Mouse (Mus musculus): ENCODE data around the gene Zfand3. TPM values are rescaled to one million over a fixed set of nuclear protein-coding genes. Genes with fewer than 3 reads are reported as not detected.

Zfand3 gene
- polyA plus RNA-seq, 1 experiment, result 69.3 TPM

DNA sequence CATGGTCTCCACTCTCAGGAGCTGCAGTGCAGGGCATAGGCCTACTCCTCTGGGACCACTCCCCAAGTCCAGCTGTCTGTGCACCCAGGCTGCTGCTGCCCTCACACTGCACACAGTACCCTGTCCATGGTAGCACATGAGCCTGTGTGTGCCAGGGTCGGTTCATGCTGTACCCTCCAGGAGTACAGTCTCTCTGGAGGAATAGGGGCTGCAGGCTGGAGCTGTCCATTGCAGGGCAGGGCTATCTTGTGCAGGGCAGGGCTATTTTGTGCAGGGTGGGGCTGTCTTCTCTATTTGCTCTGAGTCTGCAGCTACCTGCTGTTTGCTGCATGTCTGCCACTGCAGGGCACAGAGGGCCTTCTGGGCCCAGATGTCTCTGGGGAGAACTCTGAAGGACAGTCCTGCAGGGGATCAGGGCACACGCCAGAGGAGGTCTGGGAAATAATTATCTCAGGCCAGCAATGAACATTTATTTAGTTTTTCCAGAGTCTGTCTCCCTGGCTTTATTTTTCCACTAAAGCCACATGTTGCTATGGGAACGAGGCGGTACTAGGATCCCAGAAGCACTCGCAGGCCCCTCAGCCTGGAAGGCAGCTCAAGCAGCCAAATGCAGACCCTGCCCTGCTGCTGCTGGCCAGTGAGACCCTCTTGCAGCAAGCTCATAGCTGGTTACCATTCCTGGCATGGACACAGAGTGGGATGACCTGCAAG is 220.7 kb downstream of the Zfand3 start:
- Histone ChIP-seq H3K9me3 (replicated peaks; ENCODE audit: control insufficient read depth, insufficient read depth, low read length, poor library complexity, severe bottlenecking) (no peaks in the 10 kb centered on the region), H3K36me3 (ENCODE audit: control insufficient read depth, insufficient read depth, low read length, poor library complexity, severe bottlenecking) (no peaks in the 10 kb centered on the region), H3K27me3 (ENCODE audit: control insufficient read depth, insufficient read depth, low read length, poor library complexity, severe bottlenecking) (no peaks in the 10 kb centered on the region), H3K9ac (ENCODE audit: low read depth, poor library complexity, severe bottlenecking) (no peak overlapping the region), H3K4me3 (ENCODE audit: low read depth, low read length) (no peak overlapping the region), H3K4me1 (ENCODE audit: control insufficient read depth, insufficient read depth, low read length) (no peaks in the 10 kb centered on the region), H3K27ac (ENCODE audit: insufficient read depth, low read length) (no peak overlapping the region)
- TF ChIP-seq EP300 (IDR thresholded peaks at IDR 0.05; ENCODE audit: insufficient read depth, low read depth, low read length) (no peak), POLR2A (IDR thresholded peaks at IDR 0.05; ENCODE audit: insufficient read depth, low read length) (no peak), CTCF (IDR thresholded peaks at IDR 0.05; ENCODE audit: low read depth, low read length) (no peak)

DNA sequence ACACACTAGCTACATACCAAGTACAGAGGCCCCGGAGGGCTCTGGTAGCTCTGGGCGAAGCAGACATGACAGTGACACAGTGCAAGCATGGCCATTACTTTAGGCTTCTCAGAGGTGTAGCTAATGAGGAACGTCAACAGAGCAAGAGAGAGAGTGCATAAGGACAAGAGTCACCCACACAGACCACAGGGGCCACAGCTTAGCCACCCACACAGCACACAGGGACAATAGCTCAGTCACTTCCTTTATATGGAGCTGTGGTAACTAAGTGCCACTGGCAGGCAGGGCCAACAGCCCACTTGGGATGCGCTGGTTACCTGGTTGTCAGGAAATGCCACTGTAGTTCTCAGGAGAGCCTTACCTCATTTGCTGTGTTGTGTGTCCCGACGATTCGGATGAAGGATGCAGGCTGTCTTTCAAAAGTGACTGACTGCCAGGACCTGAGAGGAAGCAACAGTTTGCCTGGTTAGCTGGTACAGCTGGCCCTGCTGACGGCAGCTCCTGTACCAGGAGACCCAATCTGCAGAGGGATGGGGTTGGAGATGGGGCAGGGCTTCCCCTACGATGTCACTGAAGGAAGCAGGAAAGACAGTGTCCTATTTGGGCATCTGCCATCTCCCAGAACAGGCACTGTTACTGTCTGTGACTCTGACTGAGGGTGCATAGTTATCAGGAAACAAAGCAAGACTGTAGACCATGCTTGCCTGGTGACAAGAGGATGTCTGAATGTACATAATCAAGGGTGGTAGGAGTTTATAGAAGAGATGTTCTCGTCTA is 224.1 kb downstream of the Zfand3 start:
- no peak overlapping the region for H3K9ac ChIP-seq (ENCODE audit: low read depth, poor library complexity, severe bottlenecking)
- no peaks in the 10 kb centered on the region for H3K27me3 ChIP-seq (ENCODE audit: control insufficient read depth, insufficient read depth, low read length, poor library complexity, severe bottlenecking)
- no peak overlapping the region for H3K4me3 ChIP-seq (ENCODE audit: low read depth, low read length)
- no peaks in the 10 kb centered on the region for H3K36me3 ChIP-seq (ENCODE audit: control insufficient read depth, insufficient read depth, low read length, poor library complexity, severe bottlenecking)
- no peaks in the 10 kb centered on the region for H3K9me3 ChIP-seq (replicated peaks; ENCODE audit: control insufficient read depth, insufficient read depth, low read length, poor library complexity, severe bottlenecking)
- TF ChIP-seq EP300 (IDR thresholded peaks at IDR 0.05; ENCODE audit: insufficient read depth, low read depth, low read length), result no peak
- no peak for TF ChIP-seq POLR2A (IDR thresholded peaks at IDR 0.05; ENCODE audit: insufficient read depth, low read length)
- no peak for TF ChIP-seq CTCF (IDR thresholded peaks at IDR 0.05; ENCODE audit: low read depth, low read length)
- H3K27ac ChIP-seq (ENCODE audit: insufficient read depth, low read length), result no peak overlapping the region
- no peaks in the 10 kb centered on the region for H3K4me1 ChIP-seq (ENCODE audit: control insufficient read depth, insufficient read depth, low read length)

DNA sequence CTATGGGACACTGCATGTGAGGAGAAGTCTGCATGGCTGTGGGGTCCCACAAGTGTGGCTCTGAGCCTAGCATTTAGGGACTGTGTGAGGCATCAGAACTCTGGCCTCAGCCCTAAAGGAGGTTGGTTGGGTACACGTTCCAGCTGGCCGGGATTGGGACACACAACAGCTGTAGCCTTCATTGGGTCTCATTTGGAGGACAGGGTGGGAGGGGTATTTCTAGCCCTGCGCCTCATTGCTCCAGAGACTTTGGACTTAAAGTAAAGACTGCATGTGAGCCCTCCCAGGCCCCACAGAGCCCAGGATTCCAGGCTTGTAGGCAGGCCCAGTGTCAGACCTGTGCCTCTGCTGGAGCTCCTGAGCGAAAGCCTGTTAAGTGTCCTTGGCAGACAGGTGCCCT is 225.9 kb downstream of the Zfand3 start:
- no peaks in the 10 kb centered on the region for H3K27me3 ChIP-seq (ENCODE audit: control insufficient read depth, insufficient read depth, low read length, poor library complexity, severe bottlenecking)
- H3K4me3 ChIP-seq (ENCODE audit: low read depth, low read length), result no peak overlapping the region
- no peak overlapping the region for H3K27ac ChIP-seq (ENCODE audit: insufficient read depth, low read length)
- H3K9me3 ChIP-seq (replicated peaks; ENCODE audit: control insufficient read depth, insufficient read depth, low read length, poor library complexity, severe bottlenecking), result no peaks in the 10 kb centered on the region
- no peak for TF ChIP-seq POLR2A (IDR thresholded peaks at IDR 0.05; ENCODE audit: insufficient read depth, low read length)
- no peak for TF ChIP-seq EP300 (IDR thresholded peaks at IDR 0.05; ENCODE audit: insufficient read depth, low read depth, low read length)
- TF ChIP-seq CTCF (IDR thresholded peaks at IDR 0.05; ENCODE audit: low read depth, low read length), result no peak
- no peak overlapping the region for H3K9ac ChIP-seq (ENCODE audit: low read depth, poor library complexity, severe bottlenecking)
- no peaks in the 10 kb centered on the region for H3K36me3 ChIP-seq (ENCODE audit: control insufficient read depth, insufficient read depth, low read length, poor library complexity, severe bottlenecking)
- H3K4me1 ChIP-seq (ENCODE audit: control insufficient read depth, insufficient read depth, low read length), result no peaks in the 10 kb centered on the region

DNA sequence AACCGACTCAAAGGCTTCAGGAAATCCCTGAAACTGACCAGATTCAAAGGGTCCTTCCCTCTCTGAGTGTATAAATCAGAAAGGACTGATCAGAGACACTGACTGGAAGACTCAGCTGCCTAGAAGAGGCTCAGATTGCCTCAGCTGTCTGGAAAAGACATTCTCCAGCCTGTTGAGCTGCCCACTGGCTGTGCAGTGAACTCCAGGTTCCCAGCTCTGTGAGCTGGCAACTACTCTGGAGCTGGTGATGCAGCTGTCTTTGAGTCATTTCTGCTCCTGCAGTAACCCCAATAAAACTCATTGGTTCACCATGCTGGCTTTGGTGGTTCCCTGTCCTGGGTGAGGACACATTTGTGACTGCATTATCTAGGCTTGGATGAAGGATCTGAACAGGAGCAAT is 226.9 kb downstream of the Zfand3 start:
- Histone ChIP-seq H3K9me3 (replicated peaks; ENCODE audit: control insufficient read depth, insufficient read depth, low read length, poor library complexity, severe bottlenecking) (no peaks in the 10 kb centered on the region), H3K36me3 (ENCODE audit: control insufficient read depth, insufficient read depth, low read length, poor library complexity, severe bottlenecking) (no peaks in the 10 kb centered on the region), H3K27ac (ENCODE audit: insufficient read depth, low read length) (no peak overlapping the region), H3K9ac (ENCODE audit: low read depth, poor library complexity, severe bottlenecking) (no peak overlapping the region), H3K4me1 (ENCODE audit: control insufficient read depth, insufficient read depth, low read length) (no peaks in the 10 kb centered on the region), H3K27me3 (ENCODE audit: control insufficient read depth, insufficient read depth, low read length, poor library complexity, severe bottlenecking) (no peaks in the 10 kb centered on the region), H3K4me3 (ENCODE audit: low read depth, low read length) (no peak overlapping the region)
- TF ChIP-seq CTCF (IDR thresholded peaks at IDR 0.05; ENCODE audit: low read depth, low read length) (no peak), POLR2A (IDR thresholded peaks at IDR 0.05; ENCODE audit: insufficient read depth, low read length) (no peak), EP300 (IDR thresholded peaks at IDR 0.05; ENCODE audit: insufficient read depth, low read depth, low read length) (no peak)

DNA sequence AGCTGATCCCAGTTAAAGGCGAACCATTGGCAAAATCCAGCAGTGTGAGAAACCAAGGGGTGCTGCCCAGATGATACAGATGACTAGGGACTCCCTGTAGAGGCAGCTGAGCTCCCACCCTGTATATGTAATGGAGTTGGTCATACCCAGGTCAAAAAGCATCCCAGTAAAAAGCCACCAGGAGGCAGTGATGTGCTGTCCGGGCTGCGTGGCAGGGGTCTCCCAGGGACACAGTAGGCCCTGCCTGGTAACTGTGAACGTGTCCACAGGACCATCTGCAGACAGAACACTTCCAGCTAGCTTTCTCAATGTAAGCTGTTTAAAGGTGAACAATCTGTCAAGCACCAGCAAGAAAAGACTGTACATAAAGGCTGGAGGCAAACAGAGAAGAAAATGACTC is 228.2 kb downstream of the Zfand3 start:
- Histone ChIP-seq H3K9me3 (replicated peaks; ENCODE audit: control insufficient read depth, insufficient read depth, low read length, poor library complexity, severe bottlenecking) (no peaks in the 10 kb centered on the region), H3K4me1 (ENCODE audit: control insufficient read depth, insufficient read depth, low read length) (no peaks in the 10 kb centered on the region), H3K27me3 (ENCODE audit: control insufficient read depth, insufficient read depth, low read length, poor library complexity, severe bottlenecking) (no peaks in the 10 kb centered on the region), H3K27ac (ENCODE audit: insufficient read depth, low read length) (no peak overlapping the region), H3K36me3 (ENCODE audit: control insufficient read depth, insufficient read depth, low read length, poor library complexity, severe bottlenecking) (no peaks in the 10 kb centered on the region), H3K4me3 (ENCODE audit: low read depth, low read length) (no peak overlapping the region), H3K9ac (ENCODE audit: low read depth, poor library complexity, severe bottlenecking) (no peak overlapping the region)
- TF ChIP-seq POLR2A (IDR thresholded peaks at IDR 0.05; ENCODE audit: insufficient read depth, low read length), result no peak
- peak; percentile 55 for TF ChIP-seq CTCF (IDR thresholded peaks at IDR 0.05; ENCODE audit: low read depth, low read length)

DNA sequence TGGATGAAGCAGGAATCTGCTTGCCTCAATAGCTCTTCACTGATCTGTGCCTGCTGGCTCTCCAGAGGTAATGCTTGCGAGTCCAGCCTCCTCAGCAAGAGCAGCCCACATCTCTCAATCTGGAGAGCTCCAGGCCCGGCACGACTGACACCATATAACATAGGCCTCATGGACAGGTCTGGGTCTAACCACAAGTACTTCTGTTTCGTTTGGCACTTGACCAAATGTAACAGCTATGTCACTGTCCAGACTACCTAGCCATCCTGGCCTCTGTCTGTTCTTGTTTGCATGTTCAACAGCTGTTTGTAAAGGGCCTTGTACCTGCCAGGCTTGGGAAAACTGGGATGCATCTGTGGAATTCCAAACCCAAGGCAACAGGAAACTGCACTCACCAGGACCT is 230.8 kb downstream of the Zfand3 start:
- no peaks in the 10 kb centered on the region for H3K27me3 ChIP-seq (ENCODE audit: control insufficient read depth, insufficient read depth, low read length, poor library complexity, severe bottlenecking)
- no peaks in the 10 kb centered on the region for H3K4me1 ChIP-seq (ENCODE audit: control insufficient read depth, insufficient read depth, low read length)
- no peak overlapping the region for H3K9ac ChIP-seq (ENCODE audit: low read depth, poor library complexity, severe bottlenecking)
- H3K4me3 ChIP-seq (ENCODE audit: low read depth, low read length), result no peak overlapping the region
- no peak overlapping the region for H3K27ac ChIP-seq (ENCODE audit: insufficient read depth, low read length)
- no peaks in the 10 kb centered on the region for H3K36me3 ChIP-seq (ENCODE audit: control insufficient read depth, insufficient read depth, low read length, poor library complexity, severe bottlenecking)
- no peaks in the 10 kb centered on the region for H3K9me3 ChIP-seq (replicated peaks; ENCODE audit: control insufficient read depth, insufficient read depth, low read length, poor library complexity, severe bottlenecking)
- TF ChIP-seq POLR2A (IDR thresholded peaks at IDR 0.05; ENCODE audit: insufficient read depth, low read length) (no peak), EP300 (IDR thresholded peaks at IDR 0.05; ENCODE audit: insufficient read depth, low read depth, low read length) (no peak), CTCF (IDR thresholded peaks at IDR 0.05; ENCODE audit: low read depth, low read length) (no peak)

Measured in ES-Bruce4 (cell line).